Mouse (Mus musculus): ENCODE results near the gene Efna2. TPM values are rescaled to one million over a fixed set of nuclear protein-coding genes. Genes with fewer than 3 reads are reported as not detected.

Gene Efna2
- total and polyA plus RNA-seq, 3 experiments, result 0.23 to 1.5 (median 0.86) TPM

- in situ Hi-C loops (cut with MboI; ENCODE audit: low pct_ligation_motif_present, low pct_unique_long_range_greater_than_20kb, low sequenced_read_pairs), result loop anchor here (5.0 kb wide), 1 partner anchor 158 kb away; the partner anchor contains the start of gene Cnn2
Measured at GRCm38 (mm10) chr10:80144864-80145838, 34.1 kb upstream of the Efna2 start.

DNA sequence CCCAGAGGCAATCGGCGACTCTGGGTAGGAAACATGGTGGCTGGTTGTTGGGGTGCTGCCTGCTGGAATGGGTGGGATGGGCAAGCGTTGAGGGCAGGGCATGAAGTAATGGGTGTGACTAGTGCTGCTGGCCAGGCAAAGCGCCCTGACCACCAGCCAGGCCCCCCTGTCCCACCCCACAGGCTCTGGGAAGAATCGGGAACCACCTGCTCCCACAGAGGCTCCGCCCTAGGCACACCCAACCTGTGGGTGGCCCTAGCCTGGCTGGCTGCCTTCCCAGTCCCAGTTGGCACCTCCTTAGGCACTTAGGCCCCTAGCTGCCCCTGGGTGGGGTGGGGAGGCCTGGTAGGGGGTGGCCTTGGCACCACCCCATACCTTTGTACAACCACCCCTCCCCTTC, 33.4 kb upstream of the Efna2 start:
- no peak overlapping the region for H3K27ac ChIP-seq (ENCODE audit: insufficient read depth, low read depth)
- DNase-seq (ENCODE audit: extremely low read depth), result no peak
- no peak overlapping the region for H3K4me3 ChIP-seq (replicated peaks in 1 of 3; ENCODE audit: low read depth in 2 of 3, low read length in 2 of 3, poor library complexity in 1 of 3)

More at GRCm38 (mm10) chr10:80144864-80145838, 34.1 kb upstream of the Efna2 start:
- Histone ChIP-seq H3K27me3 (replicated peaks) (peaks cover 5% of the 10 kb centered on the region), H3K9ac (ENCODE audit: insufficient read depth, low read depth) (no peak overlapping the region), H3K4me1 (ENCODE audit: control insufficient read depth in 1 of 2, insufficient read depth in 2 of 2) (peaks cover 31 to 60% of the 10 kb centered on the region in 2 experiments), H3K79me2 (replicated peaks; ENCODE audit: control insufficient read depth, extremely low read depth, insufficient read depth, poor library complexity, severe bottlenecking) (peaks cover 18% of the 10 kb centered on the region), H3K27ac (ENCODE audit: insufficient read depth, low read depth) (no peak overlapping the region), H3K4me3 (replicated peaks in 1 of 3; ENCODE audit: low read depth in 2 of 3, low read length in 2 of 3, poor library complexity in 1 of 3) (no peak overlapping the region), H3K36me3 (replicated peaks in 1 of 2; ENCODE audit: control insufficient read depth in 1 of 2, insufficient read depth in 1 of 2, low read length in 1 of 2) (peaks cover 31 to 42% of the 10 kb centered on the region in 2 experiments), H3K4me2 (ENCODE audit: insufficient read depth, low read depth, poor library complexity, severe bottlenecking) (no peak overlapping the region), H3K9me3 (replicated peaks; ENCODE audit: low read length) (no peaks in the 10 kb centered on the region)
- TF ChIP-seq ZKSCAN1 (IDR thresholded peaks at IDR 0.05; ENCODE audit: borderline replicate concordance, low read depth, low read length) (no peak), MAFK (IDR thresholded peaks at IDR 0.05; ENCODE audit: insufficient replicate concordance, low read length) (no peak), SMC3 (IDR thresholded peaks at IDR 0.05; ENCODE audit: low read depth, low read length) (peak; percentile 94), E2F4 (IDR thresholded peaks at IDR 0.05; ENCODE audit: insufficient replicate concordance, low read depth, low read length) (no peak), TBP (conservative IDR thresholded peaks at IDR 0.05; ENCODE audit: low read depth, low read length) (no peak), UBTF (IDR thresholded peaks at IDR 0.05; ENCODE audit: low read depth, low read length) (no peak), IRF4 (IDR thresholded peaks at IDR 0.05; ENCODE audit: low read depth, low read length) (peak; percentile 19; the same call in 1 of the 2 replicates), CTCF (conservative IDR thresholded peaks at IDR 0.05 in 1 of 2, IDR thresholded peaks at IDR 0.05 in 1 of 2; ENCODE audit: low read depth in 2 of 2, low read length in 2 of 2) (peak; percentile 61 to 88; a peak in 3 of 4 replicates), NELFE (IDR thresholded peaks at IDR 0.05; ENCODE audit: low read depth, low read length) (no peak), RAD21 (IDR thresholded peaks at IDR 0.05; ENCODE audit: low read depth, low read length) (peak; percentile 79), ELF1 (IDR thresholded peaks at IDR 0.05; ENCODE audit: low read depth, low read length) (peak; percentile 40; the same call in 1 of the 2 replicates), EP300 (IDR thresholded peaks at IDR 0.05; ENCODE audit: low read length) (no peak), POLR2AphosphoS2 (IDR thresholded peaks at IDR 0.05; ENCODE audit: low read depth, low read length) (no peak), TCF12 (IDR thresholded peaks at IDR 0.05; ENCODE audit: low read depth, low read length) (no peak), MXI1 (IDR thresholded peaks at IDR 0.05; ENCODE audit: low read depth, low read length) (no peak), ZC3H11A (IDR thresholded peaks at IDR 0.05; ENCODE audit: low read depth, low read length) (peak; percentile 68), POLR2A (IDR thresholded peaks at IDR 0.05; ENCODE audit: low read depth, low read length) (no peak)
- dilution Hi-C loops (cut with MboI; ENCODE audit: extremely low pct_ligation_motif_present, extremely low pct_unique_long_range_greater_than_20kb, low sequenced_read_pairs), result no loop called here
- no peak for DNase-seq (ENCODE audit: extremely low read depth)

More for the DNA sequence above, 33.4 kb upstream of the Efna2 start:
- Histone ChIP-seq H3K79me2 (replicated peaks; ENCODE audit: control insufficient read depth, extremely low read depth, insufficient read depth, poor library complexity, severe bottlenecking) (peaks cover 19% of the 10 kb centered on the region), H3K27me3 (replicated peaks) (no peaks in the 10 kb centered on the region), H3K4me1 (ENCODE audit: control insufficient read depth in 1 of 2, insufficient read depth in 2 of 2) (peaks cover 31 to 54% of the 10 kb centered on the region in 2 experiments), H3K9me3 (replicated peaks; ENCODE audit: low read length) (no peaks in the 10 kb centered on the region), H3K9ac (ENCODE audit: insufficient read depth, low read depth) (no peak overlapping the region), H3K4me2 (ENCODE audit: insufficient read depth, low read depth, poor library complexity, severe bottlenecking) (no peak overlapping the region), H3K36me3 (replicated peaks in 1 of 2; ENCODE audit: control insufficient read depth in 1 of 2, insufficient read depth in 1 of 2, low read length in 1 of 2) (peaks cover 31 to 42% of the 10 kb centered on the region in 2 experiments)
- dilution Hi-C loops (cut with MboI; ENCODE audit: extremely low pct_ligation_motif_present, extremely low pct_unique_long_range_greater_than_20kb, low sequenced_read_pairs) (no loop called here), in situ Hi-C loops (cut with MboI; ENCODE audit: low pct_ligation_motif_present, low pct_unique_long_range_greater_than_20kb, low sequenced_read_pairs) (no loop called here)
- TF ChIP-seq MEF2A (IDR thresholded peaks at IDR 0.05; ENCODE audit: borderline replicate concordance, low read depth, low read length) (no peak), CHD1 (IDR thresholded peaks at IDR 0.05; ENCODE audit: low read depth, low read length) (no peak), MXI1 (IDR thresholded peaks at IDR 0.05; ENCODE audit: low read depth, low read length) (no peak), ZNF384 (IDR thresholded peaks at IDR 0.05; ENCODE audit: low read depth, low read length) (no peak), MAZ (IDR thresholded peaks at IDR 0.05; ENCODE audit: low read depth, low read length) (no peak), EP300 (IDR thresholded peaks at IDR 0.05; ENCODE audit: low read length) (no peak), RCOR1 (conservative IDR thresholded peaks at IDR 0.05; ENCODE audit: low read depth, low read length) (no peak), MAX (IDR thresholded peaks at IDR 0.05; ENCODE audit: low read length) (no peak), MYC (IDR thresholded peaks at IDR 0.05; ENCODE audit: low read depth, low read length) (no peak), JUND (conservative IDR thresholded peaks at IDR 0.05; ENCODE audit: low read depth, low read length) (no peak), HCFC1 (IDR thresholded peaks at IDR 0.05; ENCODE audit: low read depth, low read length) (no peak)

Measured in CH12.LX (cell line).